Mouse (Mus musculus) brain, embryonic 14.5 days (tissue): Measurements from ENCODE around the gene Zbtb25. TPM values are rescaled to one million over a fixed set of nuclear protein-coding genes. Genes with fewer than 3 reads are reported as not detected.
A peak's percentile ranks its signal among the peaks of the same experiment; 100 is the strongest.

Experiments used
- DNase-seq: peaks from one replicate; pipeline ENCODE4 v3.0.0-alpha.2; 2011; ENCODE audit warnings: low read depth
- CTCF ChIP-seq: fragments of 200-500 bp; IDR thresholded peaks from 2 replicates; pipeline ENCODE4 v1.5.1; 2012; ENCODE audit warnings: inconsistent platforms, mild to moderate bottlenecking, moderate library complexity, borderline replicate concordance; ENCODE audit not compliant: insufficient read depth, insufficient read length; ENCODE audit errors: extremely low read depth
- POLR2A ChIP-seq: fragments of 200-500 bp; IDR thresholded peaks from 2 replicates; pipeline ENCODE4 v1.6.1; 2012; ENCODE audit warnings: mild to moderate bottlenecking, inconsistent platforms, borderline replicate concordance; ENCODE audit not compliant: poor library complexity, insufficient read depth, insufficient read length, severe bottlenecking; ENCODE audit errors: extremely low read depth
- polyA plus RNA-seq: library from polyadenylated mRNA; depleted of rRNA; stranded (reverse); fragments of >200 nt; gene quantifications from 2 replicates; pipeline ENCODE4 v1.2.3, GENCODE M21; 2012; rRNA removed

Zbtb25 gene
- polyA plus RNA-seq, 1 experiment = 22.3 TPM

- no peak for DNase-seq
- TF ChIP-seq CTCF (no peak), POLR2A (no peak)
Observed at GRCm38 (mm10) chr12:76300367-76300766, 69.0 kb downstream of the Zbtb25 start.

- no peak for DNase-seq
- TF ChIP-seq POLR2A = no peak
- no peak for TF ChIP-seq CTCF
Observed at GRCm38 (mm10) chr12:76299361-76299906, 70.0 kb downstream of the Zbtb25 start.

GRCm38 (mm10) chr12:76297830-76298229 is 71.6 kb downstream of the Zbtb25 start:
- no peak for TF ChIP-seq CTCF
- TF ChIP-seq POLR2A = no peak
- peak; percentile 63 for DNase-seq

Other genes with a start within 250 kb of the Zbtb25 start
- 0.27 and 0.28 TPM in 2 replicates for gene Esr2, start 192.3 kb downstream of the Zbtb25 start, polyA plus RNA-seq
- gene Tex21, start 122.9 kb downstream of the Zbtb25 start, polyA plus RNA-seq = 0.04 TPM in 1 of 2 replicates, not detected in the other
- gene Mthfd1, start 114.3 kb downstream of the Zbtb25 start, polyA plus RNA-seq = 27.9 and 30.9 TPM in 2 replicates
- 4.2 and 8.5 TPM in 2 replicates for gene Akap5, start 44.7 kb downstream of the Zbtb25 start, polyA plus RNA-seq
- gene Zbtb1, start 664 bp upstream of the Zbtb25 start, polyA plus RNA-seq = 3.1 and 3.4 TPM in 2 replicates
- gene Hspa2, start 34.6 kb upstream of the Zbtb25 start, polyA plus RNA-seq = 3.9 and 5.4 TPM in 2 replicates
- 0.44 and 1.2 TPM in 2 replicates for gene Ppp1r36, start 47.9 kb upstream of the Zbtb25 start, polyA plus RNA-seq
- gene Plekhg3, start 161.3 kb upstream of the Zbtb25 start, polyA plus RNA-seq = 3.1 and 5.2 TPM in 2 replicates